Mouse (Mus musculus): ENCODE measurements around the gene Mrto4. TPM values are rescaled to one million over a fixed set of nuclear protein-coding genes. Genes with fewer than 3 reads are reported as not detected.
A peak's percentile ranks its signal among the peaks of the same experiment; 100 is the strongest.

Gene Mrto4
- polyA plus RNA-seq, 1 experiment from 2014 or later, result 97.9 TPM

DNA sequence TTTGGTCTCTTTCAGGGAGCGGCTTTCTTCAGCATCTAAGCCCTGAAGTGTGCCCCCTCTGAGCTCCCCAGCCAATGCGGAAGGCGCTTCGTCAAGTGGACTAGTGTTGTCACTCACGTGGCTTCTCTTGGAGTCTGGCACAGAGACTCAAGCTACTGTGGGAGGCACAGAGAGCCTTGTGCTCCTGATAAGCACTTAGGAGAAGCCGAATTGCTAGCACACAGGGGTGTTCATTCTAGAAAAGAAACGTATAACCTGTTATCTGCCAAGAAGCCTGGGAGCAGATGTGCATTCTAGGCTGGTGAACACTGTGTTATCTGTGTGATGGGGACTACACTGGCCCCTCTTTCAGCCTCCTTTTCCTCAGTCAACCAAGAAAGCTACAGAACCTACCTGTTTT lies 16.9 kb downstream of the Mrto4 start:
- Histone ChIP-seq H3K27me3 (peaks cover 20% of the 10 kb centered on the region), H3K36me3 (no peaks in the 10 kb centered on the region), H3K27ac (no peak overlapping the region), H3K4me2 (replicated peaks) (no peak overlapping the region), H3K4me1 (replicated peaks) (no peaks in the 10 kb centered on the region), H3K4me3 (replicated peaks) (no peak overlapping the region), H3K9ac (replicated peaks) (no peak overlapping the region), H3K9me3 (no peaks in the 10 kb centered on the region)
- ATAC-seq, result no peak
- 72% methylated on average over 7 of the region's 7 CpGs for WGBS

DNA sequence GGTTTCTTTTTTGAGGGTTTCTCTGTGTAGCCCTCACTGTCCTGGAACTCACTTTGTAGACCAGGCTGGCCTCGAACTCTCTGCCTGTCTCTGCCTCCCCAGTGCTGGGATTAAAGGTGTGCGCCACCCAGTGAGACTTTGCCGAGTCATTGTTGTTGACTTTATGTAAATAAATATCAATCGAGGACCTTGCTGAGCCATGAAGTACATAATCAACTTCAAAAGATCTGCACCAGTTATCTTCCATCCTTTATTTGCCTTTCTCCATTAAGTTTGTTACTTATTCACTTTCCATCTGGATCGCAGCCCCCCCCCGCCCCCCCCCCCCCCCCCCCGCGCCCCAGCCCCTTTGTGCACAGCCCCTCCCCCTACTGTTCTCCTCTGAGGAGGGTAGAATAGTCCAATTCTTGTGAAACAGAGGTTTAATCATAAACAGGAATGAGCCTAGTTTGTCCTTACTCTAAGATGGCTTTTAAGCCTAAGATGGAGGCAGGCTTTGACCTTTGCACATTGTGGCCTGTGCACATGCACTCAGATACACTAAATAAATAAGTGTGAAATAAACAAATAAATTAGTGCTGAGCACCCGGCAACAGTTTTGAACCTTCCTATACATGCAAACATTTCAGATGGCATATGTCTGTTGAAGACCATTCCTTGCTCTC lies 17.6 kb downstream of the Mrto4 start:
- H3K4me2 ChIP-seq (replicated peaks), result no peak overlapping the region
- no peak overlapping the region for H3K27ac ChIP-seq
- H3K27me3 ChIP-seq, result peaks cover 20% of the 10 kb centered on the region
- H3K36me3 ChIP-seq, result no peaks in the 10 kb centered on the region
- no peaks in the 10 kb centered on the region for H3K9me3 ChIP-seq
- no peak for ATAC-seq
- no peak overlapping the region for H3K9ac ChIP-seq (replicated peaks)
- WGBS, result 73% methylated on average over 6 of the region's 9 CpGs
- no peaks in the 10 kb centered on the region for H3K4me1 ChIP-seq (replicated peaks)
- H3K4me3 ChIP-seq (replicated peaks), result no peak overlapping the region

DNA sequence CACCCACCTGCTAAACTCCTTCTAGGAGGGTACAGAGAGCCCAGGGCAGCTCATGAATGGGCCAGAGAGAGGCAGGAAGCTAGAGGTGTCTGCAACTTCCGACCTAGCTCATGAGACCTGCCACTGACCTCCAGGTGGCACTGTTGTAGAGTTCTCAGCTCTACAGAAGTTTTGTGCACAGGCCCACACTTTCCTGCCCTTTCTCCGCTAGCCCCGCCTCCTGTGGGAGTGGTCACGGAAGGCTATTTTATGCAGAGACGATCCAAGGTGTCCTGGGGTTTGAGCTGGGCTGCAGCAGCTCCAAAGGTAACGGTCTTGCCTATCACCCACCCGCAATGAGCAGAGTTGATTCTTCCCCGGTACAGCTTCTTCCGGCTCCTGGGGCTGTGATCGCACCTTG lies 21.8 kb downstream of the Mrto4 start:
- no peak overlapping the region for H3K4me3 ChIP-seq (replicated peaks)
- WGBS, result 9% methylated on average over 10 of the region's 10 CpGs
- H3K4me2 ChIP-seq (replicated peaks), result peak overlapping the region; percentile 25; the same call in 1 of the 2 replicates

DNA sequence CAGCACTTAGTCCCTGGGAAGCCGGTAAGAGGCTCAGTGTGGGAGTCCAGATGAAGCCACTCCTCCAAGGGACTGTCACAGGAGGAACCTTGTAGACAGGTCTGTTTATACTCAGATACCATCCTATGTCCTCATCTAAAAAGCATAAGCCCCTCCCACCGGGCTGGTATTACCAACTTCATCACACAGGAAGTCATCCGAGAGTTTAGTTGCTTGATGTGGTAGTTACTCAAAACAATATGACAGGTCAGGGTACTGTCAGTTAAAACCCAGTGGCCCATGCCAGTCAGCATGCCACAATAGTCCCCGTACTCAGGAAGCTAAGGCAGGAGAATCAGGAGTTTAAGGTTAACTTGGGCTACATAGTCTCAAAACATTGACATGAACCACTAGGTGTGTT lies 32.6 kb downstream of the Mrto4 start:
- no peaks in the 10 kb centered on the region for H3K9me3 ChIP-seq
- no peak for ATAC-seq

More for the DNA sequence above, 21.8 kb downstream of the Mrto4 start:
- no peak for ATAC-seq
- Histone ChIP-seq H3K36me3 (no peaks in the 10 kb centered on the region), H3K27me3 (peaks cover 4% of the 10 kb centered on the region; the same call in 1 of the 2 replicates), H3K9me3 (no peaks in the 10 kb centered on the region), H3K4me1 (replicated peaks) (no peaks in the 10 kb centered on the region), H3K9ac (replicated peaks) (no peak overlapping the region), H3K27ac (no peak overlapping the region)

DNA sequence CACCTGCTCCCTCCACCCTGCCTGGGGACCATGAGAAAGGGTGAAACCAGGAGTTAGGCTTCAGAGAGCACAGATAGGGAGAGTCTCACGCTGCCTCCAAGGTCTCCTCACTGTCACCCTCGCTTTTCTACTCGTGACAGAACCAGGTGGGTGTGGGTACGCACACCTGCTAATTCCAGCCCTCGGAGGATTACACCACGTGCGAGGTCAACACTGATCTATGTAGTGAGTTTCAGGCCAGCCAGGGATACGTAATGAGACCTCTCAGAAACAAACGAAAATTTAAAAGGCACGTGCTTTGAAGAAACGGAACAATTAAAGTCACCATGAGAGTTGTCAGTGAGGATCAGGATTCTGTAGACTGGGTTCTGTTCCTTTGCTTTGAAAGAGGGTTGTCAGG lies 33.9 kb downstream of the Mrto4 start:
- Histone ChIP-seq H3K36me3 (peaks cover 53% of the 10 kb centered on the region), H3K4me2 (replicated peaks) (no peak overlapping the region), H3K4me1 (replicated peaks) (no peaks in the 10 kb centered on the region), H3K27ac (no peak overlapping the region), H3K9ac (replicated peaks) (no peak overlapping the region), H3K9me3 (no peaks in the 10 kb centered on the region), H3K27me3 (no peaks in the 10 kb centered on the region), H3K4me3 (replicated peaks) (no peak overlapping the region)
- 94% methylated on average over 11 of the region's 11 CpGs for WGBS
- ATAC-seq, result no peak

More for the DNA sequence above, 32.6 kb downstream of the Mrto4 start:
- no peak overlapping the region for H3K9ac ChIP-seq (replicated peaks)
- H3K27me3 ChIP-seq, result no peaks in the 10 kb centered on the region
- no peaks in the 10 kb centered on the region for H3K4me1 ChIP-seq (replicated peaks)
- peaks cover 44% of the 10 kb centered on the region for H3K36me3 ChIP-seq
- 95% methylated on average over 4 of the region's 4 CpGs for WGBS
- H3K4me3 ChIP-seq (replicated peaks), result no peak overlapping the region
- H3K4me2 ChIP-seq (replicated peaks), result no peak overlapping the region
- H3K27ac ChIP-seq, result no peak overlapping the region

DNA sequence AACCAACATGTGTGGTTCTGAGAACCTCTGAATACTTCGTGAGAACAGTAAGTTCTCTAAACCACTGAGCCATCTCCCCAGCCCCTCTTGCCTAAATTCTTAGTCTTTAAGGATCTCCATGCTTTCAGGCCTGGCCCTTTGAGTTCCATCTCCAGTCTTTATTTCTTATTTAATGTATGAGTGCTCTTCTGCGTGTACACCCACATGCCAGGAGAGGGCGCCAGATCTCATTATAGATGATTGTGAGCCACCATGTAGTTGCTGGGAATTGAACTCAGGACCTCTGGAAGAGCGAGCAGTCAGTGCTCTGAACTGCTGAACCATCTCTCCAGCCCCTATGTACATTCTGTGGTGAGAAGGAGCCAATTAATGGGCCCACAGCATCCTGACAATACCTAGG lies 39.7 kb downstream of the Mrto4 start:
- Histone ChIP-seq H3K9ac (replicated peaks) (no peak overlapping the region), H3K4me1 (replicated peaks) (peaks cover 24% of the 10 kb centered on the region), H3K27ac (no peak overlapping the region), H3K27me3 (peaks cover 5% of the 10 kb centered on the region; the same call in 1 of the 2 replicates), H3K9me3 (no peaks in the 10 kb centered on the region), H3K4me2 (replicated peaks) (no peak overlapping the region), H3K36me3 (peaks cover 36% of the 10 kb centered on the region), H3K4me3 (replicated peaks) (no peak overlapping the region)
- ATAC-seq, result no peak
- WGBS, result 49% methylated on average over 4 of the region's 4 CpGs

DNA sequence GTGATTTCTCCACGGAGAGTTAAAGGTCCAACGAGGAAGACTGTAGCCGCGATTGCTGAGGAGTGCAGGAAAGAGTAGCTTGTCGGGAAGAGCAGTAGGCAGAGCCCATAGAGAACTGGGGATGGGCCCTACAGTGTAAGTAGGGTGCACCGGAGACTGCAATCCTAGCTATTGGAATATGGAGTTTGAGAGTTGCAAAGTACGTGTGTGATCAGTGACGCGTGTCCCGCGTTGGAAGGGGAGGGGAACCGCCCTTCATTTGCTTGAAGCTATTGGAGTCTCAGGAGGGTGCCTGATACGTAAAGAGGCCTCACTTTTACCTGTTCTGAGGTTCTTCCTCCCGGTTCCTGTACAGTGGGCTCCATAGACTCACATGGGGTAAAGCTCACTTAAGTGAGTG lies 40.7 kb downstream of the Mrto4 start:
- Histone ChIP-seq H3K27ac (no peak overlapping the region), H3K4me2 (replicated peaks) (peak overlapping the region; percentile 97), H3K9ac (replicated peaks) (peak overlapping the region; percentile 91), H3K27me3 (peaks cover 5% of the 10 kb centered on the region; the same call in 1 of the 2 replicates), H3K9me3 (no peaks in the 10 kb centered on the region), H3K36me3 (peaks cover 30% of the 10 kb centered on the region), H3K4me1 (replicated peaks) (peaks cover 24% of the 10 kb centered on the region), H3K4me3 (replicated peaks) (peak overlapping the region; percentile 88)
- 15% methylated on average over 14 of the region's 14 CpGs for WGBS
- no peak for ATAC-seq

DNA sequence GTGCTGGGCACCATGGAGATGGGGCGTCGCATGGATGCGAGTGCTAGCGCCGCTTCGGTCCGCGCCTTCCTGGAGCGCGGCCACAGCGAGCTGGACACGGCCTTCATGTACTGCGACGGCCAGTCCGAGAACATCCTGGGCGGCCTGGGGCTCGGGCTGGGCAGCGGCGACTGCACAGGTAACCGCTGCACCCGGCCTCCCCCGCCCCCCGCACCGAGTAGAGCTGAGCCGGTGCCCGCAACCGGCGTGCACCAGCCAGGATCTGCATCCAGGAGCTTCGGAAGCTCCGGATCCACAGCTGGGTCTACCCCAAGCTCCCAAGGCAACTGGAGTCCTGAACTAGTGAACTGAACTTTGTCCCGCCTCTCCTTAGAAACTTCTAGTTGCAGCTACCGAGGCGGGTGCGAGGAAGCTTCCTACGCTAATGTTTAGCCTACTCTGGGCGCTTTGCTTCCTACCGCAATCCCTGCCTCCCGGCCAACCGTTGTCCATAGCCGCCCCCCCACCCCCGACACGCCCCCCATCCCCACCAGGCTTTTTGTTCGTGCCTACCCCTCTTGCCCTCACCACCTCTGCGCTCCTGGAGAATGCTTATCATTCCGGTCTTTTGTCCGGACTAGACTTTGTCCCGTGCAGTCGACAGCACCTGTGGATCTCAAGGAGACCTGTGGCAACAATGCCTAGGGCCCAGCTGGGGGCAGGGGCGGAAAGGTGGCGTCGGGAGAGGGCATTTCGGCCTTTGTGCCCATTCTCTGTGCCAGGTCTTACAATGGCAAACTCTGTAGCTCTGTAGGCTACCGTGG lies 41.3 kb downstream of the Mrto4 start:
- H3K9me3 ChIP-seq, result no peaks in the 10 kb centered on the region
- ATAC-seq, result no peak; the same call in 1 of the 2 replicates
- H3K4me2 ChIP-seq (replicated peaks), result peak overlapping the region; percentile 97
- H3K4me3 ChIP-seq (replicated peaks), result peak overlapping the region; percentile 88
- peak overlapping the region; percentile 49 for H3K27ac ChIP-seq
- peaks cover 5% of the 10 kb centered on the region; the same call in 1 of the 2 replicates for H3K27me3 ChIP-seq
- H3K9ac ChIP-seq (replicated peaks), result peak overlapping the region; percentile 91
- peaks cover 32% of the 10 kb centered on the region for H3K36me3 ChIP-seq
- WGBS, result under 1% methylated on average over 53 of the region's 53 CpGs
- H3K4me1 ChIP-seq (replicated peaks), result peaks cover 24% of the 10 kb centered on the region

DNA sequence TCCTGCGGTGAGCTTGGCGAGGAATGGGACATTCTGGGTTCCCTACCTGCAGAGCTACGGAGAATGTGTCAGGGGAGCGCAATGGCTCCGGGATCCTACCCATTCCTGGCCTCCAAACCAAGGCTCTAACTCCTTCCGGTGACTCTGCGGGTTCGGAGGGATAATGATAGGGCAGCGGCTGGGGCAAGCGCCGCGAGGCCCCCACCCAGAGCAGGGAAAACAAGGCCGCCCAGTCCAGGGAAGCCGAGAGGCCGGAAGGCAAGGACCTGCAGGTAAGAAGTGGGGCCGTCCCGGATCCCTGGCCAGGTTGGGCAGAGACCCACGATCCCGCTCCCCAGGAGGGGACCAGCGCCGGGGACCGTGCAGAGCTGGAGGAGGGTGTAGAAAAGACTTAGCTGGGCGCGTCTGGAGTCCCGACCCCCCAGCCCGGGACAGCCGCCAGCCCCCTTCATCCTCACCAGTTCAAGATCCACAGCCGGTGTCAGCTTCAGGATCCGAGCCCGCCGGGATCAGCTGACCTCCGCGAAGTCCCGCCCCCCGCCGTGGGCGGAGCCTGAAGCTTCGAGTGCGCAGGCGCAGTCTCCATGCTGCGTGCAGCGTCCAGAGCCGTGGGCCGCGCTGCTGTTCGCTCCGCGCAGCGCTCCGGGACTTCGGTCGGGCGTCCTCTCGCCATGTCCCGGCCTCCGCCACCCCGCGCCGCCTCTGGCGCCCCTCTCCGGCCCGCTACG lies 42.0 kb downstream of the Mrto4 start, which contains the start of the genes Pqlc2 and Akr7a5:
Pqlc2 (minus strand) TSS at position 538 of the 728 bp plus-strand sequence.
Akr7a5 (plus strand) TSS at position 574 of the 728 bp plus-strand sequence.
- Histone ChIP-seq H3K27me3 (peaks cover 5% of the 10 kb centered on the region; the same call in 1 of the 2 replicates), H3K4me1 (replicated peaks) (peaks cover 24% of the 10 kb centered on the region), H3K36me3 (peaks cover 30% of the 10 kb centered on the region), H3K4me3 (replicated peaks) (peak within 1 kb of the TSS; percentile 88), H3K4me2 (replicated peaks) (peak within 1 kb of the TSS; percentile 97), H3K9ac (replicated peaks) (peak within 1 kb of the TSS; percentile 91), H3K9me3 (no peaks in the 10 kb centered on the region), H3K27ac (peak within 1 kb of the TSS; percentile 52)
- peak; percentile 94 for ATAC-seq
- under 1% methylated on average over 63 of the region's 63 CpGs for WGBS

DNA sequence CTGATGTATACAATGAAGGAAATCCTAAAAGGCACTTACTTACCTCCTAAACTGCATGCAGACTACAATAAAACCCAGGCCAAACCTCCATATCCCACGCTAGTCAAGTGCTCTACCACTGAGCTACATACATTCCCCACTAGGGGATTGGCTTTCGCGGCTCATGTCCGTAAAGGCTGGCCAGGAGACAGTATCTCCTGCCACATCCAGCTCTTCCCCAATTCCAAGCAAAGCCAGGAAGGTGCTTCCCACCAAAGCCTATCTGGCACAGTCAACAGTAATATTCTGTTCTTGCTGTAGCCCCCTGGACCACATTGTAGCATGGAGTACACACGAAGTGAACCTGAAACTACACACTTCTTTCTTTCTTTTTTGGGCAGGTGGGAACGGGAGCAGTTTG lies 42.7 kb downstream of the Mrto4 start:
- H3K27me3 ChIP-seq, result peaks cover 5% of the 10 kb centered on the region; the same call in 1 of the 2 replicates
- WGBS, result 16% methylated on average over 6 of the region's 6 CpGs
- H3K4me1 ChIP-seq (replicated peaks), result peaks cover 24% of the 10 kb centered on the region
- H3K9me3 ChIP-seq, result no peaks in the 10 kb centered on the region
- peaks cover 30% of the 10 kb centered on the region for H3K36me3 ChIP-seq
- peak overlapping the region; percentile 97 for H3K4me2 ChIP-seq (replicated peaks)
- no peak for ATAC-seq
- H3K4me3 ChIP-seq (replicated peaks), result peak overlapping the region; percentile 88
- H3K27ac ChIP-seq, result no peak overlapping the region
- H3K9ac ChIP-seq (replicated peaks), result peak overlapping the region; percentile 91

DNA sequence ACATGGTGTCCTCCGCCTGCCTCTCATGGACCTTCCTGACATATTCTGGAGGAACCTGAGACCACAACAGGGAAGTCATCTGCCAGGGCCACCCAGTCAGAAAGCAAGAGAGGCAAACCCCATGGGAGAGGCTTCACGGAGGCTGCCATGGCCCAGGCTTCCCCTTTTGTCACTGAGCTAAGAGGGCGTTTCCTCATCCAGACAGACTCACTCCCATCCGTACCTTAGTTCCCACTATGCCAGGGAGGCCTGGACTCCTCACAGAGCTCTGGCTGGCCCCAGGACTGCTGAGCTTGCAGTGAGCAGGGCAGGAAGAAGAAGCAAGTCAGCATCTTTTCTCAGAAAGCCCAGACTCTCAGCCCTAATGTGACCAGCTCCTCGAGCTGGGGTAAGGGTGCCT lies 44.5 kb downstream of the Mrto4 start:
- Histone ChIP-seq H3K4me1 (replicated peaks) (peaks cover 24% of the 10 kb centered on the region), H3K9me3 (no peaks in the 10 kb centered on the region), H3K27me3 (peaks cover 5% of the 10 kb centered on the region; the same call in 1 of the 2 replicates), H3K4me2 (replicated peaks) (no peak overlapping the region), H3K4me3 (replicated peaks) (no peak overlapping the region), H3K36me3 (peaks cover 22% of the 10 kb centered on the region), H3K9ac (replicated peaks) (no peak overlapping the region), H3K27ac (no peak overlapping the region)
- ATAC-seq, result no peak
- WGBS, result 92% methylated on average over 5 of the region's 5 CpGs
